Mouse (Mus musculus) CD4-positive naive resting alpha-beta T cell, adult 76 days (primary cell): Measurements from ENCODE around the gene Camkk1. TPM values are rescaled to one million over a fixed set of nuclear protein-coding genes. Genes with fewer than 3 reads are reported as not detected.

Experiments
- total RNA-seq: library from RNA; stranded (reverse); gene quantifications from one replicate; pipeline ENCODE4 v1.2.4, GENCODE M21; 2023

Gene Camkk1
- 3.6 TPM for total RNA-seq

DNA sequence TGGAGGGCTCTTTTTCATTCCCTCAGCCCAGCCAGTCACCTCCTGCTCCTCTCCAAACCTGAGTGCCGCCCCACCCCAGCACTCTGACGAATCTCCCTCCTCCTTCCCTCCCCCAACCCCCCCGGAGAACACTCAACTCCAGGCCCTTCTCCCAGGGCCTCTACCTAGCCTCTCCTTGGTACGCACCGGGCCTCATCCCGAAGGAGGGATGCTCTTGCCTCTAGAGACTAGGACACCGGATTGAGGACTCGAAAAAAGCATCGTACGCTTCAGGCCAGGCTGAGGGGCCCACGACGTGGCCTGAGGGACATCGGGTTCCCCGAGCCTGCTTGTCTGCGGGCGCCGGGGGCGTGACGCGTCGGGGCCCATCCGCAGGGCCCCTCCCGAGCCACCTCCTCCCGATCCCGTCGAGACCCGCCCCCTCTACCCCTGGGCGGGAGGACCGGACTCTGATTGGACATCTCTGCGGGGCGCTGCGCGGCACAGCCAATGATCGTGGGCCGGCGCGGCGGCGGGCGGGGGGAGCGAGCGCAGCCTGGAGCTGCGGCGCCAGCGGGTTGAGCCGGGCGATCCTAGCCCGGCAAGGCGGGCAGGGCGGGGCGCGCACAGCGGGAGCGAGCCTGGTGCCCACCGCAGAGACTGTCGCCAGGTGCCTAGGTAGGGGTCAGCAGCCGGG is at the start of gene Camkk1:
Camkk1 (plus strand) TSS at position 538 of the 676 bp plus-strand sequence.

DNA sequence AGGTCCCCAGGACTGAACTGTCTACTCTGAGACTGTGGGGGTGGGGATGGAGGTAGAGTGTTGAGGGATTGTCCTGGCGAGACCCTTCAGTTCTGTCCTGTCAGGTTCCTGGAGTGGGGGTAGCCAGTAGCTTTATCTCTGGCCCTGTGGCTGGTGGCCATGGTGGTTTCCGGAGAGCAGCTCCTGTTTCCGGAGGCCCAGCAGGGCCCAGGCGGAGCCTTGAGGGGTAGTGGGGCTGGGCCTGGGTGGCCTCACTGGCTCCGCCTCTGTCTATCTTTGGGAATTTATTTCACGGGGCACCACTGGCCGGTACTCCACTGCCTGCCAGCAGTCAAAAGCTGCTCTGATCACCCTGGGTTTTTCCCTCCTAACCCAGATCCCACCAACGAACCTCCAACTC is 20.0 kb upstream of the Camkk1 start, which contains the start of gene P2rx1:
P2rx1 (plus strand) TSS at position 333 of the 400 bp plus-strand sequence.

DNA sequence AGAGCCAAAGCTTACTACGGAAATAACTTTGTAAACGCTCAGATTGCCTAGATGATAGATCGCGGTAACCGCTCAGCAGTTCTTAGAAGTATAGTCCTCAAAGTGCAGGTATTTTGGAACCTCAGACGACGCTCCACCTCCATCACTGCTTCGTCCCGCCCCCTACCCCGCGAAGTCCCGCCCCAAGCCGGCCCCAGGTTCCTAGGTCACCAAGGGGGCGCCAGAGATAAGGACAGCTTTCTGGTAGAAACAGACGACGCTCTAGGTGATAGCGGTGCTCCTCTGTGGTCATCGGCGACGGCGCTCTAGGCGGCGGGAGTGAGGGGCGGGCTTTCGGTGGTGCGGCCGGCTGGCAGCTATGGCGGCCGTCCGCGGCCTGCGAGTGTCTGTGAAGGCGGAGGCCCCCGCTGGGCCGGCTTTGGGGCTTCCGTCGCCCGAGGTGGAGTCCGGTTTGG is 28.8 kb downstream of the Camkk1 start, which contains the start of gene Ncbp3:
Ncbp3 (plus strand) TSS at position 242 of the 455 bp plus-strand sequence.

DNA sequence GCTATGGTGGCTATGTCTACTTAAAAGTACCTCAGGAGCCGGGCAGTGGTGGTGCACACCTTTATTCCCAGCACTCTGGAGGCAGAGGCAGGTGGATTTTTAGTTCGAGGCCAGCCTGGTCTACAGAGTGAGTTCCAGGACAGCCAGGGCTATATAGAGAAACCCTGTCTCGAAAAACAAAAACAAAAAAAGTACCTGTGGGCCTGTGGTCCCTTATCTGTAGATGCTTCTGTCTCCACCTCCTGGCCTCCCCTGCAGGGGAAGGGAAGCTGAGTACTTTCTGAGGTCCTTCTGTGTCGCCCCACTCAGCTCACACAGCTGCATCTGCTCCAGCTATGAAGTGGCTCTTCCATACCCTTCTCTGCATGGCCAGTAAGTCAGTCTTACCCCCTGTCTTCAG is 71.5 kb downstream of the Camkk1 start, which contains the start of gene Itgae:
Itgae (plus strand) TSS at position 301 of the 400 bp plus-strand sequence.

Other genes starting within 250 kb of the Camkk1 start
- gene Cyb5d2, start 222.9 kb upstream of the Camkk1 start, total RNA-seq = 5.8 TPM
- 98.3 TPM for gene Zzef1, start 222.8 kb upstream of the Camkk1 start, total RNA-seq
- gene Atp2a3, start 57.8 kb upstream of the Camkk1 start, total RNA-seq = 246 TPM
- 1.7 TPM for gene P2rx1, start 19.9 kb upstream of the Camkk1 start, total RNA-seq
- gene Ncbp3, start 28.8 kb downstream of the Camkk1 start, total RNA-seq = 23.8 TPM
- 1.4 TPM for gene Itgae, start 71.6 kb downstream of the Camkk1 start, total RNA-seq
- gene Haspin, start 119.3 kb downstream of the Camkk1 start, total RNA-seq = 2.1 TPM
- gene P2rx5, start 141.4 kb downstream of the Camkk1 start, total RNA-seq = not detected
- 50.9 TPM for gene Emc6, start 158.0 kb downstream of the Camkk1 start, total RNA-seq
- gene Tax1bp3, start 158.1 kb downstream of the Camkk1 start, total RNA-seq = 7.9 TPM
- gene Ctns, start 180.0 kb downstream of the Camkk1 start, total RNA-seq = 22.3 TPM
- 6.1 TPM for gene Shpk, start 180.5 kb downstream of the Camkk1 start, total RNA-seq
- not detected for gene Trpv1, start 215.3 kb downstream of the Camkk1 start, total RNA-seq
- gene Trpv3, start 248.4 kb downstream of the Camkk1 start, total RNA-seq = not detected